Mouse (Mus musculus) cerebral cortex, adult 2 months (tissue): ENCODE measurements around the gene Dusp13.

Experiments
- WGBS: fragments of 180-500 bp; shearing (Covaris S2); methylation state at CpG from one replicate; pipeline ENCODE4 v1.1.7; 2018; 5-methylcytosine and 5-hydroxymethylcytosine counted together

Dusp13 gene

GRCm38 (mm10) chr14:21747436-21748141, 3.4 kb downstream of the Dusp13 start:
- 72% methylated on average over 14 of the region's 14 CpGs for WGBS

- WGBS: 86% methylated on average over 2 of the region's 2 CpGs
Observed at GRCm38 (mm10) chr14:21746846-21747245, 4.1 kb downstream of the Dusp13 start.

GRCm38 (mm10) chr14:21746251-21746650, 4.7 kb downstream of the Dusp13 start:
- WGBS: 92% methylated on average over 8 of the region's 8 CpGs

GRCm38 (mm10) chr14:21745149-21745548, 5.8 kb downstream of the Dusp13 start:
- WGBS: 74% methylated on average over 5 of the region's 5 CpGs

GRCm38 (mm10) chr14:21744169-21744568, 6.8 kb downstream of the Dusp13 start:
- 97% methylated on average over 1 of the region's 1 CpGs for WGBS

- WGBS: 92% methylated on average over 4 of the region's 4 CpGs
Observed at GRCm38 (mm10) chr14:21742441-21742840, 8.5 kb downstream of the Dusp13 start.

- 12% methylated on average over 4 of the region's 4 CpGs for WGBS
Observed at GRCm38 (mm10) chr14:21741786-21742185, 9.2 kb downstream of the Dusp13 start.

- 86% methylated on average over 3 of the region's 3 CpGs for WGBS
Observed at GRCm38 (mm10) chr14:21741314-21741713, 9.7 kb downstream of the Dusp13 start.

- 95% methylated on average over 7 of the region's 7 CpGs for WGBS
Observed at GRCm38 (mm10) chr14:21740345-21740744, 10.6 kb downstream of the Dusp13 start.

- 83% methylated on average over 15 of the region's 15 CpGs for WGBS
Observed at GRCm38 (mm10) chr14:21733131-21733905, 17.7 kb downstream of the Dusp13 start.

- 77% methylated on average over 4 of the region's 4 CpGs for WGBS
Observed at GRCm38 (mm10) chr14:21729936-21730335, 21.0 kb downstream of the Dusp13 start.

GRCm38 (mm10) chr14:21729031-21729732, 21.8 kb downstream of the Dusp13 start:
- 57% methylated on average over 6 of the region's 6 CpGs for WGBS

GRCm38 (mm10) chr14:21722021-21722698, 28.8 kb downstream of the Dusp13 start:
- WGBS: 82% methylated on average over 8 of the region's 8 CpGs

- 93% methylated on average over 4 of the region's 4 CpGs for WGBS
Observed at GRCm38 (mm10) chr14:21720430-21721205, 30.4 kb downstream of the Dusp13 start.

GRCm38 (mm10) chr14:21719646-21720383, 31.2 kb downstream of the Dusp13 start:
- WGBS: 73% methylated on average over 17 of the region's 17 CpGs

GRCm38 (mm10) chr14:21714486-21714885, 36.5 kb downstream of the Dusp13 start, which contains the start of gene Dupd1:
Gene Dupd1, minus strand, starts transcription at chr14:21714576.
- 89% methylated on average over 5 of the region's 5 CpGs for WGBS

- 78% methylated on average over 2 of the region's 2 CpGs for WGBS
Observed at GRCm38 (mm10) chr14:21711231-21711630, 39.8 kb downstream of the Dusp13 start.

- 91% methylated on average over 2 of the region's 2 CpGs for WGBS
Observed at GRCm38 (mm10) chr14:21709545-21709944, 41.4 kb downstream of the Dusp13 start.

- WGBS: 31% methylated on average over 12 of the region's 12 CpGs
Observed at GRCm38 (mm10) chr14:21706759-21707571, 44.0 kb downstream of the Dusp13 start.
